Mouse (Mus musculus) MEL (cell line): ENCODE measurements around the gene Klf9. TPM values are rescaled to one million over a fixed set of nuclear protein-coding genes. Genes with fewer than 3 reads are reported as not detected.

Source experiments
- DNase-seq: peaks from one replicate; pipeline ENCODE4 v3.0.0; 2011; ENCODE audit warnings: low read depth, low spot score
- H3K27ac ChIP-seq: 2 replicates; pipeline ENCODE4 v1.5.1; 2012; ENCODE audit warnings: low read depth, mild to moderate bottlenecking, control low read depth, low read length, moderate library complexity; ENCODE audit not compliant: control insufficient read depth
- H3K27me3 ChIP-seq, 2 experiments: fragments of 150-350 bp in 1 of 2; sonication (generic) in 1 of 2; 2 replicates each; pipeline ENCODE4 v1.6.1; 2012; ENCODE audit warnings: low read length in 2 of 2, mild to moderate bottlenecking in 2 of 2, improper control_type of control experiment in 1 of 2, moderate library complexity in 1 of 2; ENCODE audit not compliant: insufficient read depth in 2 of 2, control insufficient read depth in 1 of 2
- H3K36me3 ChIP-seq, 2 experiments: 2 replicates each; pipeline ENCODE4 v1.6.1; 2012 to 2014; ENCODE audit warnings: low read length in 2 of 2, improper control_type of control experiment in 1 of 2, inconsistent platforms in 1 of 2, mild to moderate bottlenecking in 1 of 2; ENCODE audit not compliant: insufficient read depth in 2 of 2, control insufficient read depth in 1 of 2
- H3K4me1 ChIP-seq, 2 experiments: fragments of 150-350 bp in 1 of 2; sonication (generic) in 1 of 2; 2 replicates each; pipeline ENCODE4 v1.6.1; 2012; ENCODE audit warnings: low read length in 2 of 2, improper control_type of control experiment in 1 of 2, mild to moderate bottlenecking in 1 of 2; ENCODE audit not compliant: insufficient read depth in 2 of 2, control insufficient read depth in 1 of 2
- H3K4me3 ChIP-seq, 2 experiments: fragments of 150-350 bp in 1 of 2; sonication (generic) in 1 of 2; 2 replicates each; pipeline ENCODE4 v1.5.1; 2012; ENCODE audit warnings: low read depth in 2 of 2, low read length in 2 of 2, mild to moderate bottlenecking in 2 of 2, moderate library complexity in 2 of 2, control low read depth in 1 of 2, improper control_type of control experiment in 1 of 2; ENCODE audit not compliant: control insufficient read depth in 1 of 2, insufficient read depth in 1 of 2
- H3K79me2 ChIP-seq: 2 replicates; pipeline ENCODE4 v1.6.1; 2012; ENCODE audit warnings: mild to moderate bottlenecking, low read length, moderate library complexity; ENCODE audit not compliant: control insufficient read depth, poor library complexity, insufficient read depth
- H3K9ac ChIP-seq: 2 replicates; pipeline ENCODE4 v1.6.1; 2012; ENCODE audit warnings: low read depth, mild to moderate bottlenecking, control low read depth, low read length, moderate library complexity; ENCODE audit not compliant: control insufficient read depth, poor library complexity, severe bottlenecking
- H3K9me3 ChIP-seq: fragments of 150-350 bp; sonication (generic); replicated peaks from 2 replicates; pipeline ENCODE4 v1.6.1; 2012; ENCODE audit warnings: mild to moderate bottlenecking, low read length, improper control_type of control experiment, moderate library complexity; ENCODE audit not compliant: insufficient read depth
- CTCF ChIP-seq, 3 experiments: IDR thresholded peaks in 2 of 3; conservative IDR thresholded peaks in 1 of 3; 2 replicates each; pipeline ENCODE4 v1.5.1; 2011 to 2012; ENCODE audit warnings: low read length in 3 of 3, low read depth in 2 of 3, mild to moderate bottlenecking in 2 of 3, improper control_type of control experiment in 1 of 3, inconsistent platforms in 1 of 3, mixed read lengths in 1 of 3, moderate library complexity in 1 of 3; ENCODE audit not compliant: control insufficient read depth in 1 of 3, insufficient read depth in 1 of 3, poor library complexity in 1 of 3, severe bottlenecking in 1 of 3
- E2F4 ChIP-seq: IDR thresholded peaks from 2 replicates; pipeline ENCODE4 v1.6.1; 2011; ENCODE audit warnings: low read depth, low read length, improper control_type of control experiment, borderline replicate concordance
- ELF1 ChIP-seq: IDR thresholded peaks from 2 replicates; pipeline ENCODE4 v1.6.1; 2014; ENCODE audit warnings: low read depth, mild to moderate bottlenecking, inconsistent platforms, low read length, improper control_type of control experiment, moderate library complexity
- EP300 ChIP-seq, 2 experiments: IDR thresholded peaks; 2 replicates each; pipeline ENCODE4 v1.6.1; 2011; ENCODE audit warnings: improper control_type of control experiment in 2 of 2, low read length in 2 of 2, low read depth in 1 of 2, mild to moderate bottlenecking in 1 of 2
- ETS1 ChIP-seq: IDR thresholded peaks from 2 replicates; pipeline ENCODE4 v1.6.1; 2012; ENCODE audit warnings: low read depth, mild to moderate bottlenecking, inconsistent platforms, low read length, improper control_type of control experiment, moderate library complexity
- GATA1 ChIP-seq: IDR thresholded peaks from 2 replicates; pipeline ENCODE4 v1.6.1; 2011; ENCODE audit warnings: low read depth, low read length, improper control_type of control experiment
- JUND ChIP-seq: IDR thresholded peaks from 2 replicates; pipeline ENCODE4 v1.6.1; 2011; ENCODE audit warnings: low read depth, mild to moderate bottlenecking, improper control_type of control experiment, low read length
- MAFK ChIP-seq: IDR thresholded peaks from 2 replicates; pipeline ENCODE4 v1.6.1; 2011; ENCODE audit warnings: low read depth, mild to moderate bottlenecking, low read length, improper control_type of control experiment, borderline replicate concordance
- MAZ ChIP-seq: IDR thresholded peaks from 2 replicates; pipeline ENCODE4 v1.6.1; 2012; ENCODE audit warnings: low read depth, mild to moderate bottlenecking, inconsistent platforms, low read length, improper control_type of control experiment
- MEF2A ChIP-seq: IDR thresholded peaks from 2 replicates; pipeline ENCODE4 v1.6.1; 2014; ENCODE audit warnings: low read depth, mild to moderate bottlenecking, inconsistent platforms, low read length, improper control_type of control experiment; ENCODE audit not compliant: poor library complexity, insufficient replicate concordance, severe bottlenecking; ENCODE audit errors: extremely low read depth
- MXI1 ChIP-seq: IDR thresholded peaks from 2 replicates; pipeline ENCODE4 v1.6.1; 2011; ENCODE audit warnings: mild to moderate bottlenecking, low read depth, low read length, improper control_type of control experiment
- POLR2A ChIP-seq, 2 experiments: IDR thresholded peaks; 2 replicates each; pipeline ENCODE4 v1.6.1; 2011 to 2012; ENCODE audit warnings: low read length in 2 of 2, mild to moderate bottlenecking in 2 of 2, control low read depth in 1 of 2, improper control_type of control experiment in 1 of 2, low read depth in 1 of 2, moderate library complexity in 1 of 2; ENCODE audit not compliant: control insufficient read depth in 1 of 2, insufficient read depth in 1 of 2, poor library complexity in 1 of 2
- POLR2AphosphoS2 ChIP-seq: IDR thresholded peaks from 2 replicates; pipeline ENCODE4 v1.6.1; 2011; ENCODE audit warnings: low read length, improper control_type of control experiment
- POLR2AphosphoS5 ChIP-seq: IDR thresholded peaks from 2 replicates; pipeline ENCODE4 v1.6.1; 2012; ENCODE audit warnings: low read depth, borderline replicate concordance, mild to moderate bottlenecking, inconsistent platforms, low read length, moderate library complexity, mixed read lengths
- RCOR1 ChIP-seq: IDR thresholded peaks from 2 replicates; pipeline ENCODE4 v1.6.1; 2012; ENCODE audit warnings: low read depth, mild to moderate bottlenecking, inconsistent platforms, low read length, improper control_type of control experiment
- SMC3 ChIP-seq: IDR thresholded peaks from 2 replicates; pipeline ENCODE4 v1.6.1; 2011; ENCODE audit warnings: low read depth, low read length, improper control_type of control experiment
- TAL1 ChIP-seq: IDR thresholded peaks from 2 replicates; pipeline ENCODE4 v1.6.1; 2012; ENCODE audit warnings: mild to moderate bottlenecking, inconsistent platforms, low read length, moderate library complexity, mixed read lengths
- TCF12 ChIP-seq: IDR thresholded peaks from 2 replicates; pipeline ENCODE4 v1.6.1; 2014; ENCODE audit warnings: low read depth, mild to moderate bottlenecking, inconsistent platforms, low read length, improper control_type of control experiment, moderate library complexity
- UBTF ChIP-seq: IDR thresholded peaks from 2 replicates; pipeline ENCODE4 v1.6.1; 2012; ENCODE audit warnings: low read depth, mild to moderate bottlenecking, inconsistent platforms, low read length, improper control_type of control experiment, moderate library complexity, borderline replicate concordance; ENCODE audit not compliant: insufficient read depth
- USF1 ChIP-seq: IDR thresholded peaks from 2 replicates; pipeline ENCODE4 v1.6.1; 2014; ENCODE audit warnings: low read depth, mild to moderate bottlenecking, inconsistent platforms, low read length, improper control_type of control experiment, moderate library complexity
- ZC3H11A ChIP-seq: IDR thresholded peaks from 2 replicates; pipeline ENCODE4 v1.6.1; 2012; ENCODE audit warnings: low read depth, mild to moderate bottlenecking, inconsistent platforms, low read length, improper control_type of control experiment
- polyA plus RNA-seq, 2 experiments: library from polyadenylated mRNA; stranded (reverse) in 1 of 2; unstranded in 1 of 2; fragments of >175 nt in 1 of 2; fragments of >200 nt in 1 of 2; gene quantifications; 2 replicates each; pipeline versions ENCODE4 v1.2.1 to v1.2.4; 2012; ENCODE audit warnings: low replicate concordance in 2 of 2, low read depth in 1 of 2; ENCODE audit not compliant: insufficient read length in 2 of 2, insufficient read depth in 1 of 2, missing spikeins in 1 of 2
- total RNA-seq: library from RNA; depleted of rRNA; stranded (reverse); fragments of 300-350 nt; gene quantifications from 2 replicates; pipeline ENCODE4 v1.2.3, GENCODE M21; 2012

The Klf9 gene
- total and polyA plus RNA-seq, 3 experiments, result 0.01 TPM; not detected in 2

- peaks cover 0 to 2% of the 10 kb centered on the region in 2 experiments; a peak in 2 of 4 replicates for H3K36me3 ChIP-seq
- H3K27me3 ChIP-seq, result no peaks in the 10 kb centered on the region
- no peak for TF ChIP-seq TCF12
- TF ChIP-seq ZC3H11A, result no peak
- TF ChIP-seq MEF2A, result no peak
- no peak for TF ChIP-seq UBTF
- TF ChIP-seq MXI1, result no peak
- no peak for TF ChIP-seq POLR2A (IDR thresholded peaks at IDR 0.05; ENCODE audit: control insufficient read depth in 1 of 2, insufficient read depth in 1 of 2, low read depth in 1 of 2, low read length in 2 of 2, poor library complexity in 1 of 2)
- TF ChIP-seq EP300 (IDR thresholded peaks at IDR 0.05; ENCODE audit: low read depth in 1 of 2, low read length in 2 of 2), result no peak
- no peak for TF ChIP-seq TAL1
- DNase-seq, result no peak
- H3K27ac ChIP-seq, result no peak overlapping the region
- no peaks in the 10 kb centered on the region for H3K4me1 ChIP-seq
- H3K79me2 ChIP-seq, result no peaks in the 10 kb centered on the region
- H3K4me3 ChIP-seq, result no peak overlapping the region
- no peaks in the 10 kb centered on the region for H3K9me3 ChIP-seq
- no peak overlapping the region for H3K9ac ChIP-seq
Observed at GRCm38 (mm10) chr19:23183493-23183892, 42.5 kb downstream of the Klf9 start.

- no peak overlapping the region for H3K9ac ChIP-seq
- peaks cover 0 to 2% of the 10 kb centered on the region in 2 experiments; a peak in 2 of 4 replicates for H3K36me3 ChIP-seq
- DNase-seq, result no peak
- H3K79me2 ChIP-seq, result no peaks in the 10 kb centered on the region
- H3K27me3 ChIP-seq, result no peaks in the 10 kb centered on the region
- no peaks in the 10 kb centered on the region for H3K4me1 ChIP-seq
- no peaks in the 10 kb centered on the region for H3K9me3 ChIP-seq
- H3K27ac ChIP-seq, result no peak overlapping the region
- H3K4me3 ChIP-seq, result no peak overlapping the region
- TF ChIP-seq CTCF (IDR thresholded peaks at IDR 0.05 in 2 of 3, conservative IDR thresholded peaks at IDR 0.05 in 1 of 3; ENCODE audit: control insufficient read depth in 1 of 3, insufficient read depth in 1 of 3, low read depth in 2 of 3, low read length in 3 of 3, poor library complexity in 1 of 3, severe bottlenecking in 1 of 3), result no peak
- no peak for TF ChIP-seq E2F4
Observed at GRCm38 (mm10) chr19:23184068-23184467, 43.0 kb downstream of the Klf9 start.

DNA sequence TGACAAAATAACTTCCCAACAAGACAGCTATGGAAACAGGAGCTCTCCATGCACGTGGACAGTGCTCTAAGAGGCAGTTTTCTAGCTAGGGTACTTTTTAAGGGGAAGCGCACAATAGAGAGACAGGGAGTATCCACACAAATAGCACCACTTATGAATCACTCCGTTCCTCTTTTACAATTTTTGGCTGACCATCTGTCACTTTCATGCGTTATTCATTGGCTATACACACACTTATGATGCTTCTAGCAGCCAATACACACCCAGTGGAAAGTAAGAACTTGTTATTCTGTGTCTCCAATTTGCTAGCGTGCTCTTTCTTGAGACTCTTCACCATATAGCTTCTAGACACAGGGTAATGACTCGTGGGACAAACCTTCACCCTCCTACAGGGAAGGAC lies 46.7 kb downstream of the Klf9 start:
- no peaks in the 10 kb centered on the region for H3K9me3 ChIP-seq
- H3K9ac ChIP-seq, result no peak overlapping the region
- H3K36me3 ChIP-seq, result peaks cover 0 to 2% of the 10 kb centered on the region in 2 experiments; a peak in 2 of 4 replicates
- TF ChIP-seq ETS1 (no peak), USF1 (no peak), SMC3 (no peak), MAZ (no peak), ELF1 (no peak), GATA1 (no peak), MAFK (no peak), RCOR1 (no peak), POLR2AphosphoS2 (no peak), POLR2AphosphoS5 (no peak), JUND (no peak)
- no peaks in the 10 kb centered on the region for H3K4me1 ChIP-seq
- no peaks in the 10 kb centered on the region for H3K79me2 ChIP-seq
- H3K27me3 ChIP-seq, result no peaks in the 10 kb centered on the region
- H3K4me3 ChIP-seq, result no peak overlapping the region
- no peak overlapping the region for H3K27ac ChIP-seq
- no peak for DNase-seq
